Mouse (Mus musculus) cerebellum, adult 9-11 months (tissue): ENCODE data around the gene Nr4a1.
A peak's percentile ranks its signal among the peaks of the same experiment; 100 is the strongest.

Experiments
- DNase-seq: peaks from one replicate; pipeline ENCODE4 v3.0.0; 2022

The Nr4a1 gene

GRCm38 (mm10) chr15:101292012-101292411 is 37.9 kb downstream of the Nr4a1 start:
- no peak for DNase-seq

- DNase-seq: no peak
Observed at GRCm38 (mm10) chr15:101293025-101293621, 39.1 kb downstream of the Nr4a1 start, which contains the start of gene 6030408B16Rik. Gene 6030408B16Rik (plus strand): TSS chr15:101293212.

- no peak for DNase-seq
Observed at GRCm38 (mm10) chr15:101294028-101294894, 40.2 kb downstream of the Nr4a1 start.

GRCm38 (mm10) chr15:101295106-101295505 is 41.0 kb downstream of the Nr4a1 start:
- no peak for DNase-seq

- no peak for DNase-seq
Observed at GRCm38 (mm10) chr15:101295616-101296015, 41.5 kb downstream of the Nr4a1 start.

- no peak for DNase-seq
Observed at GRCm38 (mm10) chr15:101296091-101296490, 42.0 kb downstream of the Nr4a1 start.

GRCm38 (mm10) chr15:101297988-101298387 is 43.9 kb downstream of the Nr4a1 start:
- no peak for DNase-seq

GRCm38 (mm10) chr15:101298550-101298949 is 44.5 kb downstream of the Nr4a1 start:
- DNase-seq: no peak

- no peak for DNase-seq
Observed at GRCm38 (mm10) chr15:101299480-101299960, 45.5 kb downstream of the Nr4a1 start.

GRCm38 (mm10) chr15:101300128-101300527 is 46.1 kb downstream of the Nr4a1 start:
- no peak for DNase-seq

- no peak for DNase-seq
Observed at GRCm38 (mm10) chr15:101302201-101302600, 48.1 kb downstream of the Nr4a1 start.

GRCm38 (mm10) chr15:101303830-101304229 is 49.8 kb downstream of the Nr4a1 start:
- no peak for DNase-seq

- no peak for DNase-seq
Observed at GRCm38 (mm10) chr15:101306459-101306858, 52.4 kb downstream of the Nr4a1 start.

- DNase-seq: no peak
Observed at GRCm38 (mm10) chr15:101308440-101309348, 54.6 kb downstream of the Nr4a1 start.

GRCm38 (mm10) chr15:101309493-101309892 is 55.4 kb downstream of the Nr4a1 start:
- no peak for DNase-seq

GRCm38 (mm10) chr15:101311087-101311770 is 57.2 kb downstream of the Nr4a1 start:
- DNase-seq: no peak

- no peak for DNase-seq
Observed at GRCm38 (mm10) chr15:101312006-101312405, 57.9 kb downstream of the Nr4a1 start.

GRCm38 (mm10) chr15:101315378-101315777 is 61.3 kb downstream of the Nr4a1 start:
- no peak for DNase-seq

- DNase-seq: peak; percentile 66
Observed at GRCm38 (mm10) chr15:101315832-101316231, 61.8 kb downstream of the Nr4a1 start.

- DNase-seq: no peak
Observed at GRCm38 (mm10) chr15:101316279-101316912, 62.3 kb downstream of the Nr4a1 start.

GRCm38 (mm10) chr15:101316913-101317813 is 63.1 kb downstream of the Nr4a1 start:
- no peak for DNase-seq
